Mouse (Mus musculus): Measurements from ENCODE around the gene Ctdsp2. TPM values are rescaled to one million over a fixed set of nuclear protein-coding genes. Genes with fewer than 3 reads are reported as not detected.

The Ctdsp2 gene
- total and polyA plus RNA-seq, 3 experiments = 8.9 to 21.9 (median 20.2) TPM

- Histone ChIP-seq H3K36me3 (replicated peaks in 1 of 2; ENCODE audit: control insufficient read depth in 1 of 2, insufficient read depth in 1 of 2, low read length in 1 of 2) (peaks cover 16 to 54% of the 10 kb centered on the region in 2 experiments), H3K79me2 (replicated peaks; ENCODE audit: control insufficient read depth, extremely low read depth, insufficient read depth, poor library complexity, severe bottlenecking) (peaks cover 5% of the 10 kb centered on the region; the same call in 1 of the 2 replicates), H3K27me3 (replicated peaks) (no peaks in the 10 kb centered on the region), H3K9me3 (replicated peaks; ENCODE audit: low read length) (no peaks in the 10 kb centered on the region), H3K4me3 (replicated peaks in 1 of 3; ENCODE audit: low read depth in 2 of 3, low read length in 2 of 3, poor library complexity in 1 of 3) (peak overlapping the region in 1 of 3 experiments; percentile 74), H3K9ac (ENCODE audit: insufficient read depth, low read depth) (peak overlapping the region; percentile 45; the same call in 1 of the 2 replicates), H3K4me2 (ENCODE audit: insufficient read depth, low read depth, poor library complexity, severe bottlenecking) (peak overlapping the region; percentile 94; the same call in 1 of the 2 replicates), H3K4me1 (ENCODE audit: control insufficient read depth in 1 of 2, insufficient read depth in 2 of 2) (peaks cover 14 to 39% of the 10 kb centered on the region in 2 experiments), H3K27ac (ENCODE audit: insufficient read depth, low read depth) (peak overlapping the region; percentile 11; the same call in 1 of the 2 replicates)
- TF ChIP-seq TBP (conservative IDR thresholded peaks at IDR 0.05; ENCODE audit: low read depth, low read length) (no peak), TCF12 (IDR thresholded peaks at IDR 0.05; ENCODE audit: low read depth, low read length) (peak; percentile 2; the same call in 1 of the 2 replicates), GABPA (IDR thresholded peaks at IDR 0.05; ENCODE audit: insufficient replicate concordance, low read depth, low read length) (no peak), UBTF (IDR thresholded peaks at IDR 0.05; ENCODE audit: low read depth, low read length) (no peak), MAX (IDR thresholded peaks at IDR 0.05; ENCODE audit: low read length) (no peak), CTCF (conservative IDR thresholded peaks at IDR 0.05 in 1 of 2, IDR thresholded peaks at IDR 0.05 in 1 of 2; ENCODE audit: low read depth in 2 of 2, low read length in 2 of 2) (no peak), MAFK (IDR thresholded peaks at IDR 0.05; ENCODE audit: insufficient replicate concordance, low read length) (peak; percentile 33; the same call in 1 of the 2 replicates), SMC3 (IDR thresholded peaks at IDR 0.05; ENCODE audit: low read depth, low read length) (no peak), MAZ (IDR thresholded peaks at IDR 0.05; ENCODE audit: low read depth, low read length) (no peak)
- dilution Hi-C loops (cut with MboI; ENCODE audit: extremely low pct_ligation_motif_present, extremely low pct_unique_long_range_greater_than_20kb, low sequenced_read_pairs) (no loop called here), in situ Hi-C loops (cut with MboI; ENCODE audit: low pct_ligation_motif_present, low pct_unique_long_range_greater_than_20kb, low sequenced_read_pairs) (no loop called here)
- no peak for DNase-seq (ENCODE audit: extremely low read depth)
These were observed 64.7 kb downstream of the Ctdsp2 start for GRCm38 (mm10) chr10:127043187-127043586.

DNA sequence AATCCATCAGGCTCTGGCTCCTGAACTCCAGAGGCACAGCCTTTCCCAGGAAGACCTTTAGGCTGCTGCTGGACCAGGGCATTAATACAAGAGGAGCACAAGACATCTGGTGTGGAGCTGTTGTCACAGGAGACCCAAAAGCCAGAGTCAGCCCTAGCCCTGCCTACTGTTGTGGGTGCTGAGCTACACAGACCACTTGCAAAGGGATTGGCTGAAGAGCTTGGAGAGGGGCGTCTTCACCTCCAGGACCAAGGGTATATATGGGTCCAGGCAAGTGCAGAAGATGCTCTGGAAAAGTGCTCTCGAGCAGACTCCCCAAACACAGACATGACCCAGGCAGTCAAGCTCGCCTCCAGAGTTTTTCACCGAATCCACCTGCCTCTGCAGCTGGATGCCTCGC, 69.4 kb downstream of the Ctdsp2 start, which contains the start of gene Cyp27b1:
Gene Cyp27b1 (plus strand): TSS at position 297 of the 400 bp plus-strand sequence.
- no peaks in the 10 kb centered on the region for H3K27me3 ChIP-seq (replicated peaks)

GRCm38 (mm10) chr10:127048608-127049394, 70.3 kb downstream of the Ctdsp2 start:
- DNase-seq (ENCODE audit: extremely low read depth) = no peak
- Histone ChIP-seq H3K27ac (ENCODE audit: insufficient read depth, low read depth) (no peak overlapping the region), H3K36me3 (replicated peaks in 1 of 2; ENCODE audit: control insufficient read depth in 1 of 2, insufficient read depth in 1 of 2, low read length in 1 of 2) (peaks cover 13 to 45% of the 10 kb centered on the region in 2 experiments), H3K9ac (ENCODE audit: insufficient read depth, low read depth) (no peak overlapping the region), H3K4me1 (ENCODE audit: control insufficient read depth in 1 of 2, insufficient read depth in 2 of 2) (peaks cover 0 to 10% of the 10 kb centered on the region in 2 experiments; a peak in 2 of 4 replicates), H3K79me2 (replicated peaks; ENCODE audit: control insufficient read depth, extremely low read depth, insufficient read depth, poor library complexity, severe bottlenecking) (no peaks in the 10 kb centered on the region), H3K4me2 (ENCODE audit: insufficient read depth, low read depth, poor library complexity, severe bottlenecking) (no peak overlapping the region), H3K9me3 (replicated peaks; ENCODE audit: low read length) (no peaks in the 10 kb centered on the region), H3K4me3 (replicated peaks in 1 of 3; ENCODE audit: low read depth in 2 of 3, low read length in 2 of 3, poor library complexity in 1 of 3) (no peak overlapping the region), H3K27me3 (replicated peaks) (no peaks in the 10 kb centered on the region)
- dilution Hi-C loops (cut with MboI; ENCODE audit: extremely low pct_ligation_motif_present, extremely low pct_unique_long_range_greater_than_20kb, low sequenced_read_pairs) = no loop called here
- 0 out of 2 replicates have a peak, but pooled peaks have one; percentile 24 for TF ChIP-seq POLR2AphosphoS2 (IDR thresholded peaks at IDR 0.05; ENCODE audit: low read depth, low read length)
- TF ChIP-seq SMC3 (IDR thresholded peaks at IDR 0.05; ENCODE audit: low read depth, low read length) = no peak
- in situ Hi-C loops (cut with MboI; ENCODE audit: low pct_ligation_motif_present, low pct_unique_long_range_greater_than_20kb, low sequenced_read_pairs) = no loop called here

More for the DNA sequence above, 69.4 kb downstream of the Ctdsp2 start, which contains the start of gene Cyp27b1:
- dilution Hi-C loops (cut with MboI; ENCODE audit: extremely low pct_ligation_motif_present, extremely low pct_unique_long_range_greater_than_20kb, low sequenced_read_pairs) = no loop called here
- H3K4me1 ChIP-seq (ENCODE audit: control insufficient read depth in 1 of 2, insufficient read depth in 2 of 2) = peaks cover 6 to 18% of the 10 kb centered on the region in 2 experiments; a peak in 2 of 4 replicates
- no peak within 1 kb of the TSS for H3K4me2 ChIP-seq (ENCODE audit: insufficient read depth, low read depth, poor library complexity, severe bottlenecking)
- no peak within 1 kb of the TSS for H3K27ac ChIP-seq (ENCODE audit: insufficient read depth, low read depth)
- no peak within 1 kb of the TSS for H3K4me3 ChIP-seq (replicated peaks in 1 of 3; ENCODE audit: low read depth in 2 of 3, low read length in 2 of 3, poor library complexity in 1 of 3)
- DNase-seq (ENCODE audit: extremely low read depth) = no peak
- H3K9ac ChIP-seq (ENCODE audit: insufficient read depth, low read depth) = no peak within 1 kb of the TSS
- in situ Hi-C loops (cut with MboI; ENCODE audit: low pct_ligation_motif_present, low pct_unique_long_range_greater_than_20kb, low sequenced_read_pairs) = no loop called here
- H3K9me3 ChIP-seq (replicated peaks; ENCODE audit: low read length) = no peaks in the 10 kb centered on the region
- no peaks in the 10 kb centered on the region; the same call in 1 of the 2 replicates for H3K79me2 ChIP-seq (replicated peaks; ENCODE audit: control insufficient read depth, extremely low read depth, insufficient read depth, poor library complexity, severe bottlenecking)
- TF ChIP-seq SMC3 (IDR thresholded peaks at IDR 0.05; ENCODE audit: low read depth, low read length) (no peak), POLR2AphosphoS2 (IDR thresholded peaks at IDR 0.05; ENCODE audit: low read depth, low read length) (0 out of 2 replicates have a peak, but pooled peaks have one; percentile 22)
- peaks cover 16 to 53% of the 10 kb centered on the region in 2 experiments for H3K36me3 ChIP-seq (replicated peaks in 1 of 2; ENCODE audit: control insufficient read depth in 1 of 2, insufficient read depth in 1 of 2, low read length in 1 of 2)

Other genes with a start within 250 kb of the Ctdsp2 start
- 16.7 and 19.8 TPM in 2 replicates for gene Atp23, start 77.4 kb upstream of the Ctdsp2 start, total RNA-seq (2012; rRNA removed)
- 15.4 and 17.2 TPM in 2 replicates for gene Atp23, start 77.4 kb upstream of the Ctdsp2 start, total RNA-seq (2014; rRNA removed)
- 16.9 and 18.9 TPM in 2 replicates for gene Atp23, start 77.4 kb upstream of the Ctdsp2 start, polyA plus RNA-seq (2012; ENCODE audit: insufficient read length, low read depth)
- 2.1 and 2.7 TPM in 2 replicates for gene Avil, start 22.0 kb downstream of the Ctdsp2 start, total RNA-seq (2012; rRNA removed)
- gene Avil, start 22.0 kb downstream of the Ctdsp2 start, total RNA-seq (2014; rRNA removed) = 8.2 and 9.9 TPM in 2 replicates
- 18.8 and 20.0 TPM in 2 replicates for gene Avil, start 22.0 kb downstream of the Ctdsp2 start, polyA plus RNA-seq (2012; ENCODE audit: insufficient read length, low read depth)
- gene Tsfm, start 52.1 kb downstream of the Ctdsp2 start, total RNA-seq (2012; rRNA removed) = 72.0 and 78.0 TPM in 2 replicates
- 88.9 and 93.9 TPM in 2 replicates for gene Tsfm, start 52.1 kb downstream of the Ctdsp2 start, total RNA-seq (2014; rRNA removed)
- gene Tsfm, start 52.1 kb downstream of the Ctdsp2 start, polyA plus RNA-seq (2012; ENCODE audit: insufficient read length, low read depth) = 53.0 and 53.2 TPM in 2 replicates
- 28.4 and 32.7 TPM in 2 replicates for gene Mettl1, start 62.7 kb downstream of the Ctdsp2 start, total RNA-seq (2012; rRNA removed)
- 19.6 and 21.6 TPM in 2 replicates for gene Mettl1, start 62.7 kb downstream of the Ctdsp2 start, total RNA-seq (2014; rRNA removed)
- gene Mettl1, start 62.7 kb downstream of the Ctdsp2 start, polyA plus RNA-seq (2012; ENCODE audit: insufficient read length, low read depth) = 44.0 and 49.4 TPM in 2 replicates
- 0.76 and 0.98 TPM in 2 replicates for gene Eef1akmt3, start 62.8 kb downstream of the Ctdsp2 start, total RNA-seq (2012; rRNA removed)
- 0.62 and 0.78 TPM in 2 replicates for gene Eef1akmt3, start 62.8 kb downstream of the Ctdsp2 start, total RNA-seq (2014; rRNA removed)
- gene Eef1akmt3, start 62.8 kb downstream of the Ctdsp2 start, polyA plus RNA-seq (2012; ENCODE audit: insufficient read length, low read depth) = 1.1 and 1.2 TPM in 2 replicates
- 0.34 and 0.42 TPM in 2 replicates for gene Cyp27b1, start 69.5 kb downstream of the Ctdsp2 start, total RNA-seq (2012; rRNA removed)
- 0.32 TPM in 2 replicates for gene Cyp27b1, start 69.5 kb downstream of the Ctdsp2 start, total RNA-seq (2014; rRNA removed)
- 0.89 and 1.4 TPM in 2 replicates for gene Cyp27b1, start 69.5 kb downstream of the Ctdsp2 start, polyA plus RNA-seq (2012; ENCODE audit: insufficient read length, low read depth)
- gene March9, start 81.5 kb downstream of the Ctdsp2 start, total RNA-seq (2012; rRNA removed) = 3.4 and 3.6 TPM in 2 replicates
- gene March9, start 81.5 kb downstream of the Ctdsp2 start, total RNA-seq (2014; rRNA removed) = 0.58 and 0.68 TPM in 2 replicates
- 0.97 and 1.0 TPM in 2 replicates for gene March9, start 81.5 kb downstream of the Ctdsp2 start, polyA plus RNA-seq (2012; ENCODE audit: insufficient read length, low read depth)
- 257 and 304 TPM in 2 replicates for gene Cdk4, start 84.8 kb downstream of the Ctdsp2 start, total RNA-seq (2012; rRNA removed)
- 799 and 864 TPM in 2 replicates for gene Cdk4, start 84.8 kb downstream of the Ctdsp2 start, total RNA-seq (2014; rRNA removed)
- gene Cdk4, start 84.8 kb downstream of the Ctdsp2 start, polyA plus RNA-seq (2012; ENCODE audit: insufficient read length, low read depth) = 839 and 921 TPM in 2 replicates
- gene Tspan31, start 91.5 kb downstream of the Ctdsp2 start, total RNA-seq (2012; rRNA removed) = 81.5 and 85.9 TPM in 2 replicates
- gene Tspan31, start 91.5 kb downstream of the Ctdsp2 start, total RNA-seq (2014; rRNA removed) = 110 and 148 TPM in 2 replicates
- gene Tspan31, start 91.5 kb downstream of the Ctdsp2 start, polyA plus RNA-seq (2012; ENCODE audit: insufficient read length, low read depth) = 72.8 and 79.9 TPM in 2 replicates
- 43.5 and 46.0 TPM in 2 replicates for gene Agap2, start 96.6 kb downstream of the Ctdsp2 start, total RNA-seq (2012; rRNA removed)
- 24.8 and 27.8 TPM in 2 replicates for gene Agap2, start 96.6 kb downstream of the Ctdsp2 start, total RNA-seq (2014; rRNA removed)
- gene Agap2, start 96.6 kb downstream of the Ctdsp2 start, polyA plus RNA-seq (2012; ENCODE audit: insufficient read length, low read depth) = 26.1 and 27.8 TPM in 2 replicates
- gene Os9, start 142.4 kb downstream of the Ctdsp2 start, total RNA-seq (2012; rRNA removed) = 81.1 and 82.7 TPM in 2 replicates
- gene Os9, start 142.4 kb downstream of the Ctdsp2 start, total RNA-seq (2014; rRNA removed) = 41.0 and 42.8 TPM in 2 replicates
- 61.9 and 78.2 TPM in 2 replicates for gene Os9, start 142.4 kb downstream of the Ctdsp2 start, polyA plus RNA-seq (2012; ENCODE audit: insufficient read length, low read depth)
- 15.5 and 17.5 TPM in 2 replicates for gene B4galnt1, start 186.5 kb downstream of the Ctdsp2 start, total RNA-seq (2012; rRNA removed)
- 0.74 and 0.98 TPM in 2 replicates for gene B4galnt1, start 186.5 kb downstream of the Ctdsp2 start, total RNA-seq (2014; rRNA removed)
- 1.9 and 2.3 TPM in 2 replicates for gene B4galnt1, start 186.5 kb downstream of the Ctdsp2 start, polyA plus RNA-seq (2012; ENCODE audit: insufficient read length, low read depth)
- 1.2 and 1.7 TPM in 2 replicates for gene Slc26a10, start 201.9 kb downstream of the Ctdsp2 start, total RNA-seq (2012; rRNA removed)
- gene Slc26a10, start 201.9 kb downstream of the Ctdsp2 start, total RNA-seq (2014; rRNA removed) = 0.05 TPM in 2 replicates
- 0.16 and 0.44 TPM in 2 replicates for gene Slc26a10, start 201.9 kb downstream of the Ctdsp2 start, polyA plus RNA-seq (2012; ENCODE audit: insufficient read length, low read depth)
- gene Arhgef25, start 211.4 kb downstream of the Ctdsp2 start, total RNA-seq (2012; rRNA removed) = 8.6 and 8.7 TPM in 2 replicates
- gene Arhgef25, start 211.4 kb downstream of the Ctdsp2 start, total RNA-seq (2014; rRNA removed) = 3.3 and 4.0 TPM in 2 replicates
- 8.3 and 11.1 TPM in 2 replicates for gene Arhgef25, start 211.4 kb downstream of the Ctdsp2 start, polyA plus RNA-seq (2012; ENCODE audit: insufficient read length, low read depth)
- gene Dtx3, start 217.0 kb downstream of the Ctdsp2 start, total RNA-seq (2012; rRNA removed) = 26.9 and 27.6 TPM in 2 replicates
- 18.9 and 19.2 TPM in 2 replicates for gene Dtx3, start 217.0 kb downstream of the Ctdsp2 start, total RNA-seq (2014; rRNA removed)
- gene Dtx3, start 217.0 kb downstream of the Ctdsp2 start, polyA plus RNA-seq (2012; ENCODE audit: insufficient read length, low read depth) = 51.2 and 54.4 TPM in 2 replicates
- gene Pip4k2c, start 232.9 kb downstream of the Ctdsp2 start, total RNA-seq (2012; rRNA removed) = 22.7 TPM in 2 replicates
- 12.5 and 13.3 TPM in 2 replicates for gene Pip4k2c, start 232.9 kb downstream of the Ctdsp2 start, total RNA-seq (2014; rRNA removed)
- 23.3 and 24.7 TPM in 2 replicates for gene Pip4k2c, start 232.9 kb downstream of the Ctdsp2 start, polyA plus RNA-seq (2012; ENCODE audit: insufficient read length, low read depth)